Mouse (Mus musculus) left cerebral cortex, postnatal 4 days (tissue): ENCODE measurements around the gene Rbm12. TPM values are rescaled to one million over a fixed set of nuclear protein-coding genes. Genes with fewer than 3 reads are reported as not detected.
A peak's percentile ranks its signal among the peaks of the same experiment; 100 is the strongest.
"Not testable (repeated sequence)": the region's sequence is repeated elsewhere in the genome, so short reads cannot be mapped to it uniquely, and the experiment has no call there.

Experiments
- DNase-seq: peaks from one replicate; pipeline ENCODE4 v3.0.0-alpha.2; 2022
- intact Hi-C: fragments of 180-260 bp; cut with DNase I; formaldehyde crosslinking; loops from one replicate; pipeline ENCODE4 v1.15.1; 2025
- total RNA-seq, 2 experiments: library from RNA; stranded (reverse); gene quantifications; 2 replicates each; pipeline ENCODE4 v1.2.3; 2021

Rbm12 gene
- 10 to 100 TPM; 43.4 to 50.3 TPM for total RNA-seq

DNA sequence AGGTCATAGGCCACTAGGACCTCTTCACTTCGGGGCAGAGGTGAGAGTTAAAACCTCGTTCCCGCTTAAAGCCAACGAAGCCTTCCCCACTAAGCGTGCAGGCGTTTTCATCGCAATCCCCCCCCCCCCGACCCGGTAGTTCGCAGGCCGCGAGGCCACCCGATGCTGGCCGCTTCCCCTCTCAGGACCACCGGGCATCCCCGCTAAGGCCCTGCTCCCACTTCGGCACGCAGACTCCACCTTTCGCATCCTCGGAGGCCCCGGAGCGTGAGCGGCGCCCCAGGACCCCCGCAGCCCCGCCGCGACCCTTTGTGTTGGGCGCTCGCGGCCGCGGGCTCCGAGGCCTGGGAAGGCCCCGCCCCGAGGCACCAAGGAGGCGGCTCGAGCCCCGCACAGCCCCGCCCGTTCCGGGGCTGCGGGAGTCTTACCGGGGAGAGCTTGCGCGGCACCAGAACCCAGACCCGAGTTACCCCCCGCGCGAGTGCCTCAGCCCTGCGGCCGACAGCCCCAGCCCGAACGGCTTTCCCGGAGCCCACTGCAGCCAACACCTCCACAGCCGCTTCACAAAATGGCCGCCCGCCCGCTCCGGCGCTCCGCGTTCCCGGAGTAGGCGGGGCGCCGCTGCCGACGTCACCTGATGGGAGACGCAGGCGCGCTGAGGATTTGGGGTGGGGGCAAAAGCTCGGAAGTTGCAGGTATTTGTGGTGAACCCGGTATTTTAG, at the start of gene Rbm12, which contains the start of gene Cpne1:
Gene Rbm12 (minus strand): TSS at position 621 of the 722 bp plus-strand sequence.
Gene Cpne1 (minus strand): TSS at position 608 of the 722 bp plus-strand sequence.
- intact Hi-C loops, result no loop called here
- peak; percentile 95 for DNase-seq

DNA sequence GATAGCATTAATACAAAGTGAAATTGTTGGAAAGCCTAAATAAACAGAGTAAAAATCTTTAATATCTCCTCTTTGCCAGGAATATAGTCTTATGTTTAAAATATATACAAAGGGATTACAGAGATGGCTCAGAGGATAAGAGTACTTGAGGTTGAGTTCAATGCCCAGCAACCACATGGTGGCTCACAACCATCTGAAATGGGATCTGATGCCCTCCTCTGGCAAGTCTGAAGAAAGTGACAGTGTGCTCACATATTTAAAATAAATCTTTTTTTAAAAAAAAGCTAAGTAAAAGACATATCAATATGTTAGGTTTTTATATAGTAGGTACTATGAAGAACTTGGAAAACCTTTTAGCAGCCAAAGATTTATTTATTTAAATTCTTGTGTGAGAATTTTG, 39.8 kb upstream of the Rbm12 start:
- intact Hi-C loops, result no loop called here
- no peak for DNase-seq

GRCm38 (mm10) chr2:156147316-156147915, 35.6 kb upstream of the Rbm12 start:
- intact Hi-C loops, result no loop called here
- no peak for DNase-seq

- intact Hi-C loops, result no loop called here
Measured at GRCm38 (mm10) chr2:156146272-156146989, 34.7 kb upstream of the Rbm12 start.

GRCm38 (mm10) chr2:156145486-156146130, 33.8 kb upstream of the Rbm12 start:
- no peak for DNase-seq
- intact Hi-C loops, result no loop called here

More at GRCm38 (mm10) chr2:156146272-156146989, 34.7 kb upstream of the Rbm12 start:
- no peak for DNase-seq

- DNase-seq, result peak; percentile 98
- intact Hi-C loops, result no loop called here
Measured at GRCm38 (mm10) chr2:156143953-156144724, 32.4 kb upstream of the Rbm12 start, which contains the start of the genes Romo1 and Nfs1. Gene Romo1 (plus strand): TSS chr2:156144039. Gene Nfs1 (minus strand): TSS chr2:156144186.

DNA sequence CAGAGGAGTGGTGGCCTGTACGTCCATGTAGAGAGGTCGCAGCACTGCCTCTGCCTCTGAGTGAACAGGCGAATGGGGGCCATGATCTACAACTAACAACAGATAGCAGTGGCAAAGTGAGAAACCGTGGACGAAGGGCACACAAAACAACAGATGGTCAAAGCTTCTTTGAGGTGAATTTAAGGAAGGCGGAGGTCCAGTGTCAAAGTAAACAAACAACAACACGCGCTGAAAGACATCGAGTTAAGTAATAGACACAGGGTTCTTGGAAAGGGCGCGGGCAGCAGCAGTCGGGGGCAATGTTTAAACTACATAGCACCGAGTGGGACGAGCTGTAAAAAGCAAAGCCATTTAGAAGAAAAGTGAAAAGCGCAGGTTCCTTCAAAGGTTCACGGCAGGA, 31.6 kb upstream of the Rbm12 start:
- intact Hi-C loops, result no loop called here
- DNase-seq, result no peak

DNA sequence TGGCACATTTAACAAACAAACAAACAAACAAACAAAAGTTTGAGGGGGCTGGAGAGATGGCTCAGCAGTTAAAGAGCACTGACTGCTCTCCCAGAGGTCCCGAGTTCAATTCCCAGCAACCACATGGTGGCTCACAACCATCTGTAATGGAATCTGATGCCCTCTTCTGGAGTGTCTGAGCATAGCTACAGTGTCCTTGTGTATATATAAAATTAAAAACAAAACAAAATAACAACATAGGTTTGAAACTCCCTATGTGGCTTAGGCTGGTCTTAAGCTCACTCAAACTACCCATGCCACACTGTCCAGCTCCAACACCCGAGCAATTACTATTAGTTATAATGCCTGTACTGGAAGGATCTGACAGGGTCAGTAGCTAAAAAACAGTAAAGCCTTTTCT, 31.0 kb upstream of the Rbm12 start:
- intact Hi-C loops, result no loop called here
- no peak for DNase-seq

- no peak for DNase-seq
Measured at GRCm38 (mm10) chr2:156135695-156136094, 23.9 kb upstream of the Rbm12 start.

DNA sequence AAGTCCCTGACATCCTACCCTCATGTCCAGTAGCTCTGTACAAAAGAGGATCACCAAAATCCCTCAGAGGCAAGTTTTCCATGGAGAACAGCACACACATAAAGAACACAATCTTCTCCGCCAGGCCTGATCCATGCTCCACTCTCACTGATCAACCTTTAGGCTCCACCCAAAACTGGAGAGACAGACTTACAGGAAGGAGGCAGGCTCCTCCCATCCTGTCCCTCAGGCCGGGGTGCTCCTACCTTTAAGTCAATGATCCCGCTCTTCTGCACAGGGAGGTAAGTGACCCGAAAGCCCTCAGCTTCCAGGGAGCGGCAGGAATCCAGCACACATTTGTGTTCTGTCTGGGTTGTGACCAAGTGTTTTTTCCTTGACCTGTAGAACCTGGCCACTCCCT, 22.4 kb upstream of the Rbm12 start:
- intact Hi-C loops, result loop anchor here (10.0 kb wide), 1 partner anchor 169 kb away; no protein-coding TSS in a partner anchor

More at GRCm38 (mm10) chr2:156135695-156136094, 23.9 kb upstream of the Rbm12 start:
- intact Hi-C loops, result loop anchor here (10.0 kb wide), 1 partner anchor 171 kb away; no protein-coding TSS in a partner anchor

GRCm38 (mm10) chr2:156126992-156127391, 15.2 kb upstream of the Rbm12 start, which contains the start of gene Gm28036:
Gene Gm28036 (minus strand): TSS chr2:156127092.
- intact Hi-C loops, result no loop called here
- no peak for DNase-seq

More for the DNA sequence above, 22.4 kb upstream of the Rbm12 start:
- DNase-seq, result no peak

- DNase-seq, result no peak
- intact Hi-C loops, result no loop called here
Measured at GRCm38 (mm10) chr2:156123731-156124130, 12.0 kb upstream of the Rbm12 start.

GRCm38 (mm10) chr2:156119566-156119965, 7.8 kb upstream of the Rbm12 start:
- intact Hi-C loops, result no loop called here
- no peak for DNase-seq

DNA sequence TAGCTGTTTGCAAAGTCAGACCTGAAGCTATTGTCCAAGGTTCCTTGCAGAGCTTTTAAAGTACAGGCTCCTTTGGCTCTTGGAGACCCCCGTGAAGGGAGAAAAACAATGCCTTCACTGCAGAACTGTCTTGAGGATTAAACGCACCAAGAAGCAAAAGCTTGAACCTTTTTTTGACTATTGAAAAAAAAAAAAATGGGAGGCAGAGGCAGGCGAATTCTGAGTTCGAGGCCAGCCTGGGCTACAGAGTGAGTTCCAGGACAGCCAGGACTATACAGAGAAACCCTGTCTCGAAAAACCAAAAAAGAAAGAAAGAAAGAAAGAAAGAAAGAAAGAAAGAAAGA, 274 bp upstream of the Rbm12 start:
- DNase-seq, intact Hi-C loops: not testable (repeated sequence)

- no peak for DNase-seq
- intact Hi-C loops, result no loop called here
Measured at GRCm38 (mm10) chr2:156110627-156111357, 986 bp downstream of the Rbm12 start.

GRCm38 (mm10) chr2:156091926-156092325, 19.9 kb downstream of the Rbm12 start:
- intact Hi-C loops, result no loop called here

DNA sequence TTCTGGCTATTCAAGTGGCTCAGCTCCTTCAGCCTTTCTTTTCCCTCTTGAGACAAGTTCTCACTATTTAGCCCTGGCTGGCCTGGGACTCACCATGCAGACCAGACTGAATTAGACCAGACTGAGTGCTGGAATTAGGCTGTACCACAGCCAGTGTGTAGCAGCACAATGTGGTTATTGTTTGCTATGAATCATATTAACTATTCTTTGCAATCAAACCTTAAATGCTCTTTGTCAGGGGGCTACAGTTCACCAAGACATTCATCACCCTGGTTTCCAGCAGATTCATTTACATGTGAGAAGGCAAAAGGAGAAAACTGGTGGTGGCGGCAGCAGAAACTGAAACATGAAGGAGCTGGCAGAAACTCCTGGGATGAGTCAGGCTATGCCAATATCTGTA, 22.0 kb downstream of the Rbm12 start:
- DNase-seq, result no peak
- intact Hi-C loops, result no loop called here

More at GRCm38 (mm10) chr2:156091926-156092325, 19.9 kb downstream of the Rbm12 start:
- no peak for DNase-seq

GRCm38 (mm10) chr2:156087391-156088110, 24.2 kb downstream of the Rbm12 start:
- intact Hi-C loops, result no loop called here
- DNase-seq, result no peak

GRCm38 (mm10) chr2:156084541-156084940, 27.2 kb downstream of the Rbm12 start:
- DNase-seq, result no peak
- intact Hi-C loops, result no loop called here
